In the genomic region with DNA sequence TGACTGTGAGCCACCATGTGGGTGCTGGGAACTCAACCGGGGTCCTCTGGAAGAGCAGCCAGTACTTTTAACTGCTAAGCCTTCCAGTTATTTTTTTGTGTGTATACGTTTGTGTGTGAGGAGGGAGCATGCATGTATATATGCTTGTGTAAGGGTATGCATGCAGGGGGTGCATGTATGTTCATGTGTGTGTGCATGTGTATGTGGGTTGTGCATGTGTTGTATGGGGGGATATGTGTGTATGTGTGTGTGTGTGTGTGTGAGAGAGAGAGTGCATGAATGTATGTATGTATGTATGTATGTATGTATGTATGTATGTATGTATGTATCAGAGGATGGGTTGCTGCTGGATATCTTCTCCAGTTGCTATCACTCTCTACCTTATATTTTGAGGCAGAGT, we compare ENCODE assay signal across 43 mouse cellular contexts. TPM values are rescaled to one million over a fixed set of nuclear protein-coding genes. Genes with fewer than 3 reads are reported as not detected.
"Had no signal": no experiment of that assay in that cellular context is flagged by ENCODE, and none has a peak within 500 bp of the region (broad histone marks: within the 10 kb centered on the region; RNA-seq: fewer than 3 reads in every experiment).

No protein-coding gene starts in this region.

- H3K4me2 ChIP-seq: heart, embryonic 12.5 days; hindbrain, embryonic 13.5 days; hindbrain, embryonic 15.5 days; kidney, embryonic 15.5 days; limb, embryonic 13.5 days; limb, embryonic 15.5 days; liver, embryonic 13.5 days; liver, embryonic 15.5 days had no signal

- H3K9ac ChIP-seq: forebrain, postnatal 0 days; heart, embryonic 12.5 days; hindbrain, embryonic 13.5 days; hindbrain, embryonic 15.5 days; kidney, embryonic 15.5 days; limb, embryonic 13.5 days; limb, embryonic 15.5 days; liver, embryonic 13.5 days; liver, embryonic 15.5 days had no signal

- H3K36me3 ChIP-seq: hindbrain, embryonic 13.5 days; hindbrain, embryonic 15.5 days had no signal

- H3K9me3 ChIP-seq: heart, embryonic 10.5 days; heart, embryonic 12.5 days; hindbrain, embryonic 13.5 days; hindbrain, embryonic 15.5 days; kidney, embryonic 15.5 days; limb, embryonic 13.5 days; limb, embryonic 15.5 days; liver, embryonic 13.5 days; liver, embryonic 15.5 days had no signal

- H3K27me3 ChIP-seq: heart, embryonic 12.5 days; hindbrain, embryonic 13.5 days; hindbrain, embryonic 15.5 days; kidney, embryonic 15.5 days; limb, embryonic 13.5 days; limb, embryonic 15.5 days; liver, embryonic 13.5 days; liver, embryonic 15.5 days had no signal

- H3K4me3 ChIP-seq: heart, embryonic 10.5 days; heart, embryonic 12.5 days; hindbrain, embryonic 13.5 days; hindbrain, embryonic 15.5 days; kidney, embryonic 15.5 days; limb, embryonic 13.5 days; limb, embryonic 15.5 days; liver, embryonic 13.5 days; liver, embryonic 15.5 days had no signal

- H3K4me1 ChIP-seq: hindbrain, embryonic 13.5 days; hindbrain, embryonic 15.5 days; kidney, embryonic 15.5 days; limb, embryonic 13.5 days; limb, embryonic 15.5 days had no signal

- H3K27ac ChIP-seq: heart, embryonic 10.5 days; hindbrain, embryonic 13.5 days; hindbrain, embryonic 15.5 days; hindbrain, postnatal 0 days; kidney, embryonic 15.5 days; kidney, postnatal 0 days; limb, embryonic 13.5 days; limb, embryonic 15.5 days had no signal

- ATAC-seq: forebrain, postnatal 0 days; hindbrain, postnatal 0 days; intestine, embryonic 16.5 days had no signal

- DNase-seq: forebrain, postnatal 0 days; gastrocnemius, postnatal 14 days; gastrocnemius, postnatal 36 days; heart, adult 18-20 months; heart, postnatal 14 days; heart, postnatal 36 days; kidney, adult 11 months; kidney, adult 2 months; kidney, adult 9 months; kidney, postnatal 14 days; kidney, postnatal 36 days; layer of hippocampus, adult 9-11 months; layer of hippocampus, postnatal 36 days; left cerebral cortex, postnatal 4 days; liver, embryonic 13.5 days had no signal

RNA-seq across cellular contexts. Expression of a gene that starts 6.0 kb away (rescaled TPM):
- total RNA-seq: forebrain, postnatal 0 days; gastrocnemius, adult 18-20 months; gastrocnemius, adult 8-10 months; gastrocnemius, postnatal 14 days; gastrocnemius, postnatal 36 days; heart, adult 18-20 months; heart, postnatal 14 days; hematopoietic stem cell, adult 5-6 weeks; hindbrain, postnatal 0 days; layer of hippocampus, adult 18-20 months; layer of hippocampus, adult 8-10 months; layer of hippocampus, postnatal 14 days; layer of hippocampus, postnatal 36 days; left cerebral cortex, adult 18-20 months; left cerebral cortex, adult 8-10 months; left cerebral cortex, postnatal 10 days; left cerebral cortex, postnatal 25 days; left cerebral cortex, postnatal 4 days had no signal
- polyA plus RNA-seq: forebrain, postnatal 0 days; heart, embryonic 12.5 days; heart, embryonic 16.5 days; hindbrain, embryonic 11.5 days; hindbrain, embryonic 13.5 days; hindbrain, embryonic 15.5 days; hindbrain, postnatal 0 days; intestine, embryonic 16.5 days; kidney, adult 2 months; kidney, embryonic 15.5 days; kidney, postnatal 0 days; limb, embryonic 11.5 days; limb, embryonic 13.5 days; liver, embryonic 13.5 days; liver, embryonic 15.5 days had no signal

RNA-seq across cellular contexts. Expression of a gene that starts 31.5 kb away (rescaled TPM):
- total RNA-seq: forebrain, postnatal 0 days; gastrocnemius, adult 18-20 months; gastrocnemius, adult 8-10 months; gastrocnemius, postnatal 14 days; gastrocnemius, postnatal 36 days; heart, adult 18-20 months; heart, postnatal 14 days; heart, postnatal 36 days; hematopoietic stem cell, adult 5-6 weeks; hindbrain, postnatal 0 days; layer of hippocampus, adult 18-20 months; left cerebral cortex, postnatal 25 days; left cerebral cortex, postnatal 4 days had no signal
- polyA plus RNA-seq: forebrain, postnatal 0 days; heart, embryonic 12.5 days; heart, embryonic 14.5 days; hindbrain, embryonic 13.5 days; hindbrain, embryonic 15.5 days; kidney, adult 2 months; kidney, embryonic 15.5 days; limb, embryonic 11.5 days; limb, embryonic 13.5 days; limb, embryonic 15.5 days had no signal

RNA-seq across cellular contexts. Expression of a gene that starts 31.6 kb away (rescaled TPM):
- total RNA-seq: forebrain, postnatal 0 days; gastrocnemius, adult 18-20 months; gastrocnemius, adult 8-10 months; gastrocnemius, postnatal 14 days; gastrocnemius, postnatal 36 days; heart, adult 18-20 months; heart, postnatal 14 days; heart, postnatal 36 days; hematopoietic stem cell, adult 5-6 weeks; hindbrain, postnatal 0 days; layer of hippocampus, adult 18-20 months; layer of hippocampus, adult 8-10 months; layer of hippocampus, postnatal 14 days; layer of hippocampus, postnatal 36 days; left cerebral cortex, adult 18-20 months; left cerebral cortex, adult 8-10 months; left cerebral cortex, postnatal 10 days; left cerebral cortex, postnatal 25 days; left cerebral cortex, postnatal 4 days had no signal
- polyA plus RNA-seq: forebrain, postnatal 0 days; gonadal fat pad, adult 2 months; heart, embryonic 10.5 days; heart, embryonic 12.5 days; heart, embryonic 14.5 days; heart, embryonic 16.5 days; hindbrain, embryonic 11.5 days; hindbrain, embryonic 13.5 days; hindbrain, postnatal 0 days; inflammation-experienced regulatory T-cells, adult 6 months; intestine, embryonic 16.5 days; kidney, adult 2 months; kidney, embryonic 15.5 days; kidney, postnatal 0 days; large intestine, adult 2 months; limb, embryonic 11.5 days; limb, embryonic 13.5 days; limb, embryonic 15.5 days; liver, embryonic 13.5 days; liver, embryonic 15.5 days had no signal
